Mouse (Mus musculus) testis, adult 2 months (tissue): ENCODE data around the gene Trim13.

Experiments used
- CTCF ChIP-seq: fragments of 200-500 bp; IDR thresholded peaks from 2 replicates; pipeline ENCODE4 v1.5.1; 2012; ENCODE audit warnings: low read depth, mild to moderate bottlenecking, inconsistent platforms, low read length, moderate library complexity; ENCODE audit not compliant: control insufficient read depth, insufficient read depth, insufficient replicate concordance
- POLR2A ChIP-seq: fragments of 200-500 bp; IDR thresholded peaks from 2 replicates; pipeline ENCODE4 v1.6.1; 2012; ENCODE audit warnings: low read depth, mild to moderate bottlenecking, inconsistent platforms, low read length, moderate library complexity; ENCODE audit not compliant: control insufficient read depth

- TF ChIP-seq CTCF (no peak), POLR2A (no peak)
These were observed 38.2 kb upstream of the Trim13 start for GRCm38 (mm10) chr14:61559856-61560255.
